Mouse (Mus musculus) midbrain, embryonic 11.5 days (tissue): ENCODE data around the gene 9530003J23Rik. TPM values are rescaled to one million over a fixed set of nuclear protein-coding genes. Genes with fewer than 3 reads are reported as not detected.

Experiments
- polyA plus RNA-seq: library from polyadenylated mRNA; unstranded; fragments of >200 nt; fragmentation: Nextera tagmentation; extraction: Ambion mirVana; gene quantifications from 2 replicates; pipeline ENCODE4 v1.2.1, GENCODE M21; 2014

Gene 9530003J23Rik
- polyA plus RNA-seq, 1 experiment from 2014 or later, result 0.14 TPM

Other genes with a start within 250 kb of the 9530003J23Rik start
- gene Lrrc10, start 193.4 kb downstream of the 9530003J23Rik start, polyA plus RNA-seq, result 0.15 TPM in 1 of 2 replicates, not detected in the other
- gene Cct2, start 174.9 kb downstream of the 9530003J23Rik start, polyA plus RNA-seq, result 337 and 338 TPM in 2 replicates
- 27.1 and 28.5 TPM in 2 replicates for gene Frs2, start 90.2 kb downstream of the 9530003J23Rik start, polyA plus RNA-seq
- gene Yeats4, start 14.2 kb downstream of the 9530003J23Rik start, polyA plus RNA-seq, result 173 and 194 TPM in 2 replicates
- gene Lyz2, start 43.6 kb upstream of the 9530003J23Rik start, polyA plus RNA-seq, result 12.8 and 13.7 TPM in 2 replicates
- gene Lyz1, start 54.2 kb upstream of the 9530003J23Rik start, polyA plus RNA-seq, result not detected in 2 replicates
- 235 and 238 TPM in 2 replicates for gene Cpsf6, start 141.3 kb upstream of the 9530003J23Rik start, polyA plus RNA-seq